Mouse (Mus musculus) spleen, postnatal 10 days (tissue): ENCODE measurements around the gene Olfr601.
"Not testable (repeated sequence)": the region's sequence is repeated elsewhere in the genome, so short reads cannot be mapped to it uniquely, and the experiment has no call there.

Experiments
- DNase-seq, 2 experiments: peaks; one replicate each; pipeline ENCODE4 v3.0.0; 2021 to 2022; ENCODE audit warnings: low spot score in 2 of 2

The Olfr601 gene

GRCm38 (mm10) chr7:103362555-103362954 is at the start of gene Olfr601:
TSS of gene Olfr601 (minus strand) at chr7:103362655.
- DNase-seq = no peak

- not testable (repeated sequence) for DNase-seq
Observed at GRCm38 (mm10) chr7:103406521-103407055, 44.1 kb upstream of the Olfr601 start.

DNA sequence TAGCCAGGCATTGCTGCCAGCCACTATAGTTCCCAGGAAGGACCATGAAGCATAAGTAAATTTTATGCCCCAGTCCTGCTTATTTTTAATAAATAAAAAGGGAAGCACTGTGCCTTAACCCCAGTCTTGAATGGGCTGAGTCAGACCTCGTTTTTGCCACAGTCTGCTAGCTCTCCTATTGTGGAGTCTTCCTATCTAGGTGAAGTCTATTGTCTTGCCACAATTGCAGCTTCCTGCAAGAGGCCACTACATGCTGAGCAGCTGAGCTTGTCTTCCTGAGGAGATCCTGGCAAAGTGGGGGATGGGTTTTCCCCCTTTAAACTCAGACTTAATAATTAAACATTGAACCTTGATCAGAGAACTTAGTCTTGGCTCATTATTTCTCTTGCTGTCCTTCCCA is 36.5 kb upstream of the Olfr601 start:
- no peak for DNase-seq

DNA sequence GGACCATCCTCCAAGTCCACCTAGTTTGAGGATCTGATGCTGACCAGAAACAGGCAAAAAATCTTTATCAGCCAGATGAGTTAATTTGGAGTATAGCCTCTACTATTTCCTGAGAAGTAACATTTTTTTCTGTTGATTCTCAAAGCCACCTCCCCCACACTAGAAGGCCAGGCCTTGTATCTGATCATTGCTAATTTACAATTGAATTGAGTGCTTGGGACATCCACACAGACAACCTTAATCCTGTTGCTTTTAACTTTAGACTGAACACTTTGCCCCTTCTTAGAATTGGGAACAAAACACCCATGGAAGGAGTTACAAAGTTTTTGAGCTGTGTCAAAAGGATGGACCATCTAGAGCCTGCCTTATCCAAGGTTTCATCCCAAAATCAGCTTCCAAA is 35.3 kb upstream of the Olfr601 start:
- DNase-seq = no peak

DNA sequence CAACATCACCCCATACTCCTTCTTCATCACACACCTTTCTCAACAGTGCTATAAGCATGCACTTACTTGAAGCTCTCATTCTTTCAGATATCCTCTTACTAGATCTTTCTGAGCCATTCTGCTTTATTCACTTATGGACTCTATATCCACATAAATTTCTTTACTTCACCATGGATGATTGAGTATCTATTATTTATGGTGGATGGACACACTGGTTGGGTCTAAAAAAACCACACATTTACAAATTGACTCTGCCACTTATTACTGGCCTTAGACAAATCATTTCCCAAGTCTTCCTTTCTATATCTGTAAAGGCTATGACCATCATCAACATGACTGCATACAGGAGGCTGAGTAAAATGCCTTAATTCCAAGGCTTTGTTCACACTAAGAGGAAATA is 23.6 kb upstream of the Olfr601 start, which contains the start of gene Olfr603:
Gene Olfr603, minus strand, starts transcription at position 101 of the 400 bp plus-strand sequence.
- no peak for DNase-seq

GRCm38 (mm10) chr7:103349569-103349968 is 12.9 kb downstream of the Olfr601 start, which contains the start of gene Olfr600:
TSS of gene Olfr600 (minus strand) at chr7:103349669.
- DNase-seq = no peak

DNA sequence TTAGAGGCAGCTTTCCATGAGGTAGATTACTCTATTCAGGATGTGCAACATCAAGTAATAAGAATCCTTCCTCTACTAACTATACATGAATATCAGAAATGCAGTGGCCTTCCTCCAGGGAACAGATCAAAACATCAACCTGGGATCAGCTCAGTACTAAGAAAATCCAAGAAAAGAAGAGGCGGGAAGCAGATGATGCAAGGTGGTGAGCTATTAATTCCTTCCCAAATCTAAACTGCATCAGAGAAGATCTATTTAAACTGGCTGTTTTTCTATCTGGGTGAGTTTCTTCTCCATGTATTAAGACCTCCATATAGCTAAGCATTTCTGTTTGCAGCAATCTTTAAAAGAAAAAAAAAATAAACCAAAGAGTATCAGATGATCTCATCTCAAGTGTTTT is 26.8 kb downstream of the Olfr601 start, which contains the start of gene Olfr599:
Gene Olfr599, plus strand, starts transcription at position 301 of the 400 bp plus-strand sequence.
- no peak for DNase-seq

DNA sequence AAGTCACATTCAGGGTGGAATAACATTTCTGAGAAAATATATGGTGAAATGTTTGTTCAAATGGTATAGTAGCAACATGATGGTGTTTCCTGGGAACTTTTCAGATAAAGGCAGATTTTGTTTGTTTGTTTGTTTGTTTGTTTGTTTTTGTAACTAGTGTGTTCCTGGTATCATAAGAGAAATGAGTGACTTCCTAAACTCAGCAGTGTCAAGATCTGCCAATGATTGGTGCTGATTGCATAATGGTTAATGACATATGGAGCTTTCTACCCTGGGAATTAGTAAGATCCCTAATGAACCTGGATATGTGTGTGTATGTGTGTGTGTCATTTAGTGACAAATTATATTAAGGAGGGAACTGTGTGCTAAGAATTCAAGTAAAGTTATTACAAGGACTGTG is 39.2 kb downstream of the Olfr601 start, which contains the start of gene Olfr598:
Gene Olfr598, plus strand, starts transcription at position 301 of the 400 bp plus-strand sequence.
- no peak for DNase-seq

- not testable (repeated sequence) for DNase-seq
Observed at GRCm38 (mm10) chr7:103316015-103316414, 46.4 kb downstream of the Olfr601 start, which contains the start of gene Olfr597. TSS of gene Olfr597 (plus strand) at chr7:103316315.
